13 mouse cellular contexts compared by ENCODE assay signal in the genomic region with DNA sequence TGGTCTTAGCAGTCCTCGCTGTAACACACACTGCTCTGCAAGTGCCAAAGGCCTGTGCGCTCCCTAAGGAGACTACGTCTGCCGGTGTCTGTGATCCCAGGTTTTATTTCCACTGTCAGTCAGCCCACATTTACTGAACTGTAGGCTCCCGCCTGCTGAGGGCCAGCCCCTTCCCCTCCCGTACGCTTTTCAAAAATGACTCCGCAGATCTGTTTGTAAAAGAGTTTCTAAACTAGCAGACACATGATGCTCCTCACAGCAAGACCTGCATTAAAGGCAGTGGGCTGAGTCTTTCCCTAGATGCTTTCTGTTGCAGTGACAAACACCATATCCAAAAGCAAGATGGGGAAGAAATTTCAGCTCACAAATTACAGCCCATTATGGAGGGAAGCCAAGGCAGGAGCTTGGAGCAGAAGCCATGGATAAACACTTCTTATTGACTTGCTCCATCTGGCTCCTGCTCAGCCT. TPM values are rescaled to one million over a fixed set of nuclear protein-coding genes. Genes with fewer than 3 reads are reported as not detected.
DNase-seq lines count a peak whose midpoint lies in the region; ATAC-seq and TF ChIP-seq lines count a peak whose summit lies in the region.
"Had no signal": no experiment of that assay in that cellular context is flagged by ENCODE, and none has a peak within 500 bp of the region (broad histone marks: within the 10 kb centered on the region; RNA-seq: fewer than 3 reads in every experiment).

No protein-coding gene starts in this region.

- DNase-seq in hindbrain, embryonic 14.5 days (ENCODE audit: low spot score), result no peak
- DNase-seq in ES-E14 (ENCODE audit: low read depth, low spot score), result no peak
- DNase-seq in brain, embryonic 14.5 days (ENCODE audit: low read depth), result peak; percentile 83
- no peak for DNase-seq in left cerebral cortex, postnatal 10 days (ENCODE audit: extremely low spot score in 1 of 2, low spot score in 2 of 2)
- no peak for DNase-seq in thymus, postnatal 0 days (ENCODE audit: low spot score)
- DNase-seq in c-Kit-positive CD71-positive TER-119-positive erythroid progenitor cells, embryonic 14.5 days (ENCODE audit: low spot score), result no peak
- DNase-seq: layer of hippocampus, adult 9-11 months; right cerebral cortex, postnatal 25 days; thymus, postnatal 14 days had no signal

- no peaks in the 10 kb centered on the region for H3K9me3 ChIP-seq in hindbrain, embryonic 12.5 days (replicated peaks)
- H3K9me3 ChIP-seq in hindbrain, embryonic 14.5 days (ENCODE audit: control insufficient read depth, low read length), result no peaks in the 10 kb centered on the region
- H3K9me3 ChIP-seq in ES-E14 (ENCODE audit: control insufficient read depth, insufficient read depth, low read depth, low read length), result no peaks in the 10 kb centered on the region
- no peaks in the 10 kb centered on the region for H3K9me3 ChIP-seq in limb, embryonic 15.5 days

- TF ChIP-seq CTCF in brain, embryonic 14.5 days (IDR thresholded peaks at IDR 0.05; ENCODE audit: borderline replicate concordance, extremely low read depth, insufficient read depth, insufficient read length), result no peak

- H3K9ac ChIP-seq in hindbrain, embryonic 12.5 days, result no peak overlapping the region
- no peak overlapping the region for H3K9ac ChIP-seq in hindbrain, embryonic 14.5 days
- no peak overlapping the region for H3K9ac ChIP-seq in ES-E14 (ENCODE audit: insufficient read depth, low read depth, low read length, poor library complexity, severe bottlenecking)
- H3K9ac ChIP-seq in limb, embryonic 15.5 days, result no peak overlapping the region
- H3K9ac ChIP-seq: liver, embryonic 14.5 days had no signal

- no peak for TF ChIP-seq POLR2A in brain, embryonic 14.5 days (IDR thresholded peaks at IDR 0.05; ENCODE audit: borderline replicate concordance, extremely low read depth, insufficient read depth, insufficient read length, poor library complexity, severe bottlenecking)

- no peaks in the 10 kb centered on the region for H3K36me3 ChIP-seq in hindbrain, embryonic 12.5 days
- no peaks in the 10 kb centered on the region for H3K36me3 ChIP-seq in hindbrain, embryonic 14.5 days (replicated peaks; ENCODE audit: control insufficient read depth, insufficient read depth)
- no peaks in the 10 kb centered on the region for H3K36me3 ChIP-seq in ES-E14 (ENCODE audit: control insufficient read depth, insufficient read depth, low read length, poor library complexity, severe bottlenecking)
- no peaks in the 10 kb centered on the region for H3K36me3 ChIP-seq in limb, embryonic 15.5 days

- no peak overlapping the region for H3K4me2 ChIP-seq in hindbrain, embryonic 12.5 days (replicated peaks)
- no peak overlapping the region for H3K4me2 ChIP-seq in hindbrain, embryonic 14.5 days (replicated peaks)
- no peak overlapping the region for H3K4me2 ChIP-seq in limb, embryonic 15.5 days

- WGBS in hindbrain, embryonic 12.5 days, result 56% methylated on average over 8 of the region's 8 CpGs
- WGBS in hindbrain, embryonic 14.5 days, result 57% methylated on average over 8 of the region's 8 CpGs
- 33% methylated on average over 8 of the region's 8 CpGs for WGBS in limb, embryonic 15.5 days

- ATAC-seq in hindbrain, embryonic 12.5 days (ENCODE audit: low FRiP score), result no peak
- ATAC-seq in hindbrain, embryonic 14.5 days (ENCODE audit: low FRiP score), result no peak
- ATAC-seq in limb, embryonic 15.5 days (ENCODE audit: insufficient number of reproducible peaks, low FRiP score, low TSS enrichment, low read depth), result no peak

- in situ Hi-C loops in ES-E14 (cut with MboI; ENCODE audit: low sequenced_read_pairs in 2 of 2, unreplicated experiment in 2 of 2), result no loop called here

- H3K27ac ChIP-seq in hindbrain, embryonic 12.5 days, result 0 out of 2 replicates have a peak overlapping the region, but pooled peaks have one; percentile 12
- H3K27ac ChIP-seq in hindbrain, embryonic 14.5 days, result no peak overlapping the region
- H3K27ac ChIP-seq in ES-E14 (ENCODE audit: insufficient read depth, low read depth, low read length, poor library complexity, severe bottlenecking), result no peak overlapping the region
- H3K27ac ChIP-seq in limb, embryonic 15.5 days, result peak overlapping the region; percentile 58
- H3K27ac ChIP-seq: liver, embryonic 14.5 days had no signal

- H3K27me3 ChIP-seq in hindbrain, embryonic 12.5 days, result no peaks in the 10 kb centered on the region
- no peaks in the 10 kb centered on the region for H3K27me3 ChIP-seq in hindbrain, embryonic 14.5 days (ENCODE audit: control insufficient read depth, insufficient read depth, low read length)
- no peaks in the 10 kb centered on the region for H3K27me3 ChIP-seq in limb, embryonic 15.5 days

- no peak overlapping the region for H3K4me3 ChIP-seq in hindbrain, embryonic 12.5 days
- H3K4me3 ChIP-seq in hindbrain, embryonic 14.5 days (replicated peaks; ENCODE audit: low read length), result no peak overlapping the region
- H3K4me3 ChIP-seq in ES-E14 (ENCODE audit: insufficient read depth in 1 of 2, low read depth in 1 of 2, low read length in 2 of 2, poor library complexity in 1 of 2, severe bottlenecking in 1 of 2), result no peak overlapping the region
- H3K4me3 ChIP-seq in limb, embryonic 15.5 days, result no peak overlapping the region
- H3K4me3 ChIP-seq: myocyte had no signal

- intact Hi-C loops in left cerebral cortex, postnatal 10 days (cut with DNase I), result no loop called here

- peaks cover 7% of the 10 kb centered on the region for H3K4me1 ChIP-seq in hindbrain, embryonic 12.5 days
- peaks cover 5% of the 10 kb centered on the region; the same call in 1 of the 2 replicates for H3K4me1 ChIP-seq in hindbrain, embryonic 14.5 days (replicated peaks; ENCODE audit: control insufficient read depth, insufficient read depth, low read length)
- no peaks in the 10 kb centered on the region for H3K4me1 ChIP-seq in ES-E14 (ENCODE audit: control insufficient read depth in 2 of 2, insufficient read depth in 2 of 2, low read length in 2 of 2, poor library complexity in 1 of 2)
- H3K4me1 ChIP-seq in limb, embryonic 15.5 days, result peaks cover 25% of the 10 kb centered on the region

TF ChIP-seq in ES-E14, 5 proteins besides CTCF, POLR2A, EP300 and RAD21:
- 0 out of 2 replicates have a peak, but pooled peaks have one; percentile 25 for TF ChIP-seq ZNF384 (IDR thresholded peaks at IDR 0.05; ENCODE audit: low read depth, low read length)
- TF ChIP-seq ZC3H11A (IDR thresholded peaks at IDR 0.05; ENCODE audit: borderline replicate concordance, low read depth, low read length), result no peak
- no peak for TF ChIP-seq HCFC1 (IDR thresholded peaks at IDR 0.05; ENCODE audit: borderline replicate concordance, insufficient read depth, low read length)

RNA-seq across cellular contexts. Expression of a gene that starts 21.6 kb away (rescaled TPM):
- 0.39 and 0.58 TPM in 2 replicates for polyA plus RNA-seq in hindbrain, embryonic 12.5 days (2016; fragmentation: Nextera tagmentation; extraction: Ambion mirVana)
- 0.95 and 1.3 TPM in 2 replicates for polyA plus RNA-seq in hindbrain, embryonic 14.5 days (2014; fragmentation: Nextera tagmentation; extraction: Ambion mirVana)
- not detected in 2 replicates for total RNA-seq in ES-E14 (2012; rRNA removed)
- polyA plus RNA-seq in brain, embryonic 14.5 days (2012; rRNA removed), result 0.81 and 1.3 TPM in 2 replicates
- 0.86 TPM in 2 replicates for polyA plus RNA-seq in limb, embryonic 15.5 days (2015; fragmentation: Nextera tagmentation; extraction: Ambion mirVana)
- 1 to 10 TPM; 2.0 to 2.2 TPM for total RNA-seq in left cerebral cortex, postnatal 10 days (2021)
- polyA plus RNA-seq in thymus, postnatal 0 days (2015; fragmentation: Nextera tagmentation; extraction: Ambion mirVana), result 0.33 and 0.78 TPM in 2 replicates
- polyA plus RNA-seq: myocyte had no signal

RNA-seq across cellular contexts. Expression of a gene that starts 23.0 kb away (rescaled TPM):
- not detected in 2 replicates for polyA plus RNA-seq in hindbrain, embryonic 12.5 days (2016; fragmentation: Nextera tagmentation; extraction: Ambion mirVana)
- not detected in 2 replicates for polyA plus RNA-seq in hindbrain, embryonic 14.5 days (2014; fragmentation: Nextera tagmentation; extraction: Ambion mirVana)
- total RNA-seq in ES-E14 (2012; rRNA removed), result 1.3 and 5.7 TPM in 2 replicates
- polyA plus RNA-seq in brain, embryonic 14.5 days (2012; rRNA removed), result not detected in 2 replicates
- polyA plus RNA-seq in limb, embryonic 15.5 days (2015; fragmentation: Nextera tagmentation; extraction: Ambion mirVana), result not detected in 2 replicates
- not detected for total RNA-seq in left cerebral cortex, postnatal 10 days (2021)
- 0.09 and 0.21 TPM in 2 replicates for polyA plus RNA-seq in thymus, postnatal 0 days (2015; fragmentation: Nextera tagmentation; extraction: Ambion mirVana)
- polyA plus RNA-seq: liver, embryonic 14.5 days; myocyte had no signal

Comparison
In these comparisons a context has a peak if more than half of its experiments do, and no peak if none do; other contexts are left out.
1. H3K27ac ChIP-seq: peak in hindbrain, embryonic 12.5 days (single experiment) and limb, embryonic 15.5 days (single experiment); none in hindbrain, embryonic 14.5 days (single experiment) and ES-E14 (single experiment).